Mouse (Mus musculus) embryonic facial prominence, embryonic 13.5 days (tissue): ENCODE results near the gene Hnrnpm. TPM values are rescaled to one million over a fixed set of nuclear protein-coding genes. Genes with fewer than 3 reads are reported as not detected.

Experiments
- polyA plus RNA-seq: library from polyadenylated mRNA; unstranded; fragments of >200 nt; fragmentation: Nextera tagmentation; extraction: Ambion mirVana; gene quantifications from 2 replicates; pipeline ENCODE4 v1.2.1, GENCODE M21; 2015

The Hnrnpm gene
- polyA plus RNA-seq, 1 experiment from 2014 or later = 384 TPM

Other genes with a start within 250 kb of the Hnrnpm start
- gene Adamts10, start 162.7 kb downstream of the Hnrnpm start, polyA plus RNA-seq = 85.5 and 110 TPM in 2 replicates
- 2.6 and 4.2 TPM in 2 replicates for gene Myo1f, start 131.2 kb downstream of the Hnrnpm start, polyA plus RNA-seq
- gene Zfp414, start 57.8 kb downstream of the Hnrnpm start, polyA plus RNA-seq = 49.1 and 50.2 TPM in 2 replicates
- 0.72 and 0.91 TPM in 2 replicates for gene Pram1, start 48.8 kb downstream of the Hnrnpm start, polyA plus RNA-seq
- gene March2, start 31.8 kb upstream of the Hnrnpm start, polyA plus RNA-seq = 42.6 and 46.9 TPM in 2 replicates
- 324 and 385 TPM in 2 replicates for gene Rab11b, start 73.7 kb upstream of the Hnrnpm start, polyA plus RNA-seq
- gene Angptl4, start 95.0 kb upstream of the Hnrnpm start, polyA plus RNA-seq = 53.0 and 60.7 TPM in 2 replicates
- 34.4 and 37.9 TPM in 2 replicates for gene Kank3, start 123.7 kb upstream of the Hnrnpm start, polyA plus RNA-seq
- gene Rps28, start 137.7 kb upstream of the Hnrnpm start, polyA plus RNA-seq = 1,111 and 1,168 TPM in 2 replicates
- 464 and 506 TPM in 2 replicates for gene Ndufa7, start 137.7 kb upstream of the Hnrnpm start, polyA plus RNA-seq
- 57.8 and 66.4 TPM in 2 replicates for gene Cd320, start 156.2 kb upstream of the Hnrnpm start, polyA plus RNA-seq
- gene Gm7029, start 187.0 kb upstream of the Hnrnpm start, polyA plus RNA-seq = not detected in 2 replicates
- gene Kifc1, start 203.8 kb upstream of the Hnrnpm start, polyA plus RNA-seq = 7.2 and 7.3 TPM in 2 replicates
- 0.27 TPM in 1 of 2 replicates, not detected in the other for gene Platr17, start 218.3 kb upstream of the Hnrnpm start, polyA plus RNA-seq
- 57.7 and 58.9 TPM in 2 replicates for gene Daxx, start 222.6 kb upstream of the Hnrnpm start, polyA plus RNA-seq
- gene Tapbp, start 229.0 kb upstream of the Hnrnpm start, polyA plus RNA-seq = 26.6 and 31.9 TPM in 2 replicates
- gene Zbtb22, start 229.0 kb upstream of the Hnrnpm start, polyA plus RNA-seq = 15.4 and 17.6 TPM in 2 replicates
- 61.2 and 63.7 TPM in 2 replicates for gene Rgl2, start 242.7 kb upstream of the Hnrnpm start, polyA plus RNA-seq